Mouse (Mus musculus): ENCODE data around the gene Atp6v0a1. TPM values are rescaled to one million over a fixed set of nuclear protein-coding genes. Genes with fewer than 3 reads are reported as not detected.
A peak's percentile ranks its signal among the peaks of the same experiment; 100 is the strongest.

The Atp6v0a1 gene
- total RNA-seq, 2 experiments from 2014 or later: 89.3 to 90.2 TPM

DNA sequence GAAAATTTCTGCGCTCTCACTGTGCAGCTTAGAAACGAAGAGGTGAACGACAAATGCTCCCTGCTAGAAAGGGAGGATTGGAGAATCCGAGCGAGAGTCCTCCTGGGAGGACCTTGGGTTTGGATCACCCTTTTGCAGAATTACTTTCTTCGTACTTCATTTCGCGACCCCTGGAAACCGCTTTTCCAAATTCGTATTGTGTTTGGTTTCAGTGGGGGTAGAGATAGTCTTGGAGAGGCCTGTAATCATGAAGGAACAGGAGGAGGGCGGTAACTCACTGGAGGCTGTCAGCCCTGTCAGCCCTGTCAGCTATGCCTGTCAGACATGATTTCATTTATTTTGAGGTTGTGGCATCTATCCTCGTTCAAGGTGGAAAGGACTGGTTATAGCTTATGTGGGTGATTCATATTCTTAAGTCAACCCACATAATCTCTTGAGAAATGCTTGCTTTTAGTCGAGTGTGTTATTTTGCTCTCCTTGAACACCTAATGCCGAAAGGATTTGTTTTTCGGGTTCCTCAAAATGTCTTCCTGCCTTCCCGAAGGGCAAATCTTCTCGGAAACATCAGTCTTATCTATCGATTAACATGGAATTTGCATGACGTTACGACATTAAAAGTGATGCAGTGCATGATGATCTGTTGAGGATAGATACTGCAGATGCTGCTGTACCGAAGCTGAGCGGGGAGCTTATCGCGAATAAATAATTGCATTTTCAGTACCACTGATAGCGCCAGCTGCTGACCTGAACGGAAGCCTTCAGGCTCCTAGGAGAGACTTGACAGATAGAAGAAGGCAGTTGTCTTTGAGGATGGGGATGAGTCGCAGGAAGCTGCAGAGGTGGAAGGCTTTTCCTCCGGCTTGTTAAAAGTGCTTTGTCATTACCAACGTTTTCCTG is 884 bp downstream of the Atp6v0a1 start:
- intact Hi-C loops (cut with DNase I): loop anchor here (5.0 kb wide), 1 partner anchor 47 kb away; no protein-coding TSS in a partner anchor

DNA sequence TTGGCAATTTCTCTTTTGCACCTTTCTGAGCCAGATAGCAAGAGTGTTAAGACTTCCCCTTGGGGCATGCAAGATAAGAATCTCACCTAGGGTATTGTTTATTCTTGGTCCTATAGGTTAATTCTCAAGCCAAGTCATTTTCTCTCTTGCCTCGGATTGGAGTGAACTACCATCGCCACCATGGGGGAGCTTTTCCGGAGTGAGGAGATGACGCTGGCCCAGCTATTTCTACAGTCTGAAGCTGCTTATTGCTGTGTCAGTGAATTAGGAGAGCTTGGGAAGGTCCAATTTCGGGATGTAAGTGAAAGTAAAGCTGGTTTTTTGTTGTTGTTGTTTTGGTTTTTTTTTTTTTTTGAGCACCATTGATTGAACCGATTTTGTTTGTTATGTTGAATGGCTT is 2.4 kb downstream of the Atp6v0a1 start:
- no peak for DNase-seq
- intact Hi-C loops (cut with DNase I): loop anchor here (5.0 kb wide), 1 partner anchor 46 kb away; no protein-coding TSS in a partner anchor

More for the DNA sequence above, 884 bp downstream of the Atp6v0a1 start:
- peak; percentile 9 to 15 for DNase-seq

DNA sequence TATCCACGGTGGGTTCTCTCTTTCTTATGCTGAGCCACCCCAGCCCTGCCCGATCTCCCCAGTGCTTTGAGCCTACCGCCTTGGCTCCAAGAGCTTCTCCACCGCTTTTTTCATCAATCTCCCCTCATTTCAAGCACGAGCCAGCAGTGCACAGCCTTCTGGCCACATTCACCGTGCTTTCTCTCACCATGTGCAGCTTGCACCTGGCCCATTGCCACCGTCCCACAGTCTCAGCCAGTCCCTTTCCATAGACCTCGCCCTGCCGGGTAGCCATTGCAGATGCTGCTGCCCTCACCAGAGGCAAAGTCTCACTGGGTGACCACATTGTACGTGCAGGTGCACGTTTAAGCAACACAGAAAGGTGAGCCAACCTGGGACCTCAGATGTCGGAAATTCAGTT is 14.1 kb downstream of the Atp6v0a1 start:
- peak; percentile 37 to 39 for DNase-seq
- intact Hi-C loops (cut with DNase I): loop anchor here (5.0 kb wide), 1 partner anchor 41 kb away; no protein-coding TSS in a partner anchor

DNA sequence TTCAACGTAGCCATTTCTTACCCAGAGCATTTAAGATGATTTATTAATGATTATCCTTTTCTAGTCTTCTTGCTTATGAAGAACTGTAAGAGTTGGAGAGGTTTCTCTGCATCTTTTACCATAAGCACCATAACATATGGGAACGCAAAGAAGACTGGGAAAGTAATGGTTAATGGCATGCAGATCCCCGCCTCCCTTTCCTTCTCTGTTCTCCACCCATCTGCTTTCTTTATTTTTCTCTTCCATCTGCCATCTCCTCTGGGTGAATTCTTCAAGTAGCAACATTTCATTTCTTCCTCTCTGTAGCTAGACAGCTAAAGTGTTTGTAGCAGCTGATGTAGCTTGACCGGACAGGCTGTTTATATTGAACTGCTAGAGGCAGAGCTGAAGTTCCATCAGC is 14.7 kb downstream of the Atp6v0a1 start:
- intact Hi-C loops (cut with DNase I): loop anchor here (5.0 kb wide), 1 partner anchor 42 kb away; no protein-coding TSS in a partner anchor
- DNase-seq: no peak

DNA sequence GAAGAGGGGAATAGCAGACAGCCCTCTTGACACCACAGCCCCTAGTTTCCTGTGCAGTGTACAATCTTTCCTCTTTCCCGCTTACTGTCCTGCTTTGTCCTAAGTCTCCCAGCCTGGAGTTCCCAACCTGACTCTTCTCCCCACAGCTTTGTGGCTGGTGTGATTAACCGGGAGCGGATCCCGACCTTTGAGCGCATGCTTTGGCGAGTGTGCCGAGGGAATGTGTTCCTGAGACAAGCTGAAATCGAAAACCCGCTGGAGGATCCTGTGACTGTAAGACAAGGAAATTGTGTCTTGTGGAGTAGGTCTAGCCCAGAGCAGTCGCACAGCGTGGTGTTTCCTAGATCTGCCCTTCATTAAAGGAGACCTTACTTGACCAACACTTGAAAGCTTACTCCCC is 17.9 kb downstream of the Atp6v0a1 start:
- DNase-seq: no peak
- intact Hi-C loops (cut with DNase I): loop anchor here (2.0 kb wide), 1 partner anchor 14 kb away; no protein-coding TSS in a partner anchor

DNA sequence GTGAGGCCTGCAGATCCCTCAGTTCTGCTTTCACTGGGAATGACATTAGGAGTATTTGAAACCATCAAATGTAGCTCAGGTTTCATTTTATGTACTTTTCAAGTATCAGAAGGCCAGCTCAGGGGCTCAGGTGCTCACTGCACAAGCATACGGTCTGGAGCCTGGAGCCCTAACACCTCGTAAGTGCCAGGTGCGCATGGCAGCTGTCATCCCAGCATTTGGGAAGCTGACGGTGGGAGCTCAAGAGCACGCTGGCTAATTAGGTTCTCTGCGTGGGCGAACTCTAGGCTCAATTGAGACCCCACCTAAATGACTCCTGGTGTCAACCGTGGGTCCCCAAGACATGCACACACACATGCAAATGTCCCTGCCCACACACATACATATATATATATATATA is 20.1 kb downstream of the Atp6v0a1 start:
- intact Hi-C loops (cut with DNase I): no loop called here
- no peak for DNase-seq

DNA sequence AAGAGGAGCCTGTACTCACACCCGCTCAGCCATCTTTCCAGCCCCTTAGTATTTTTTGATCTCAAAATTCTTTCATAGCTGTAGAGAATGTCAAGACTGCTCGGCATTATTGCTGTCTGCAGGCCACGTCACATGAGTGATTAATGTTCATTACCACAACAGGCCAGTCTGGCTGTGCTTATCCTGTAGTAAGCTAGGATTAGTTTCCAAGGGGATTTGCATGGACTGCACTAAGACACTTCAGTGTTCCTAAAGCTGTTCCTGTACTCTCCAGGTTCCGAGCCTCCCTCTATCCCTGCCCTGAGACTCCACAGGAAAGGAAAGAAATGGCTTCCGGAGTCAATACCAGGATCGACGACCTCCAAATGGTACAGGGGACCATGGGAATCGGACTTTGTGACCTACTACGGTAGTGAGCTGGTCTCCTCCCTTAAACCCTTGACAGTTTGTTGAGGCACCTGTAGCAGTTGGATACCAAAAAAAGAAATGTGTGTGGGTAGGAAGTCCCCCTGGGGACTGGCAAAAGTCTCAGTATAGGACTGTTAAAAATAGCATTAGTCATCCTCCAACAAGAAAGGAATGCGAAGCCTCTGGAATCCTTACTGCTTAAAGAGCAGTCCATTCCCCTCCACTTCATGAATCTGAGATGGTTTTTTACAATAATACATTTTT is 21.0 kb downstream of the Atp6v0a1 start:
- intact Hi-C loops (cut with DNase I): no loop called here
- no peak for DNase-seq

DNA sequence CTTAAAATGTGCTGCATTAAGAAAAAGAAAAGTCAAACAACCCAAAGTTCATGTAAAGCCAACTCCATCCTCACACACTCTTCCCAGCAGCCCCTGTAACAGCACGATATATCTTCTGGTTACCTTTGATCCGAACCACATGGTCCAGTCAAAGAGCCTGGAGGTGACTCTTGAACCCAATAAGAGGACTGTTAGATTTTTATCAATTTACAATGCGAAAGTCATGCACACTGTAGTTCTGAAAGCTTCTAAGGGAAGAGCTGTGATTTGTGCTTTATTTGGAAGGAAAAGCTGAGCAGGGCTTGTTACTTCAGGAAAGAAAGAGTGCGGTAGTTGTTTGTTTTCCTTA is 21.5 kb downstream of the Atp6v0a1 start:
- intact Hi-C loops (cut with DNase I): no loop called here

DNA sequence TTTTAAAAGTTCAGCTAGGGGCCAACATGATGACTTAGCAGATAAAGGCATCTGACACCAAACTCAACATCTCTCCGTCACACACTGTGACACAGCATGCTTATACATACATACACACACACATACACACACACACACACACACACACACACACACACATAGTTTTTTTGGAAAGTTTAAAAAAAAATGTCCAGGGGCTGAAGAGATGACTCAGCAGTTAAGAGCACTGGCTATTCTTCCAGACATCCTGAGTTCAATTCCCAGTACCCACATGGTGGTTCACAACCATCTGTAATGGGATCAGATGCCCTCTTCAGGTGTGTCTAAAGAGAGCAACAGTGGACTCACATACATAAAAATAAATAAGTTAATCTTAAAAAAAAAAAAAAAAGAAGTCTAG is 22.2 kb downstream of the Atp6v0a1 start:
- intact Hi-C loops (cut with DNase I): no loop called here
- DNase-seq: no peak

More for the DNA sequence above, 21.5 kb downstream of the Atp6v0a1 start:
- no peak for DNase-seq

DNA sequence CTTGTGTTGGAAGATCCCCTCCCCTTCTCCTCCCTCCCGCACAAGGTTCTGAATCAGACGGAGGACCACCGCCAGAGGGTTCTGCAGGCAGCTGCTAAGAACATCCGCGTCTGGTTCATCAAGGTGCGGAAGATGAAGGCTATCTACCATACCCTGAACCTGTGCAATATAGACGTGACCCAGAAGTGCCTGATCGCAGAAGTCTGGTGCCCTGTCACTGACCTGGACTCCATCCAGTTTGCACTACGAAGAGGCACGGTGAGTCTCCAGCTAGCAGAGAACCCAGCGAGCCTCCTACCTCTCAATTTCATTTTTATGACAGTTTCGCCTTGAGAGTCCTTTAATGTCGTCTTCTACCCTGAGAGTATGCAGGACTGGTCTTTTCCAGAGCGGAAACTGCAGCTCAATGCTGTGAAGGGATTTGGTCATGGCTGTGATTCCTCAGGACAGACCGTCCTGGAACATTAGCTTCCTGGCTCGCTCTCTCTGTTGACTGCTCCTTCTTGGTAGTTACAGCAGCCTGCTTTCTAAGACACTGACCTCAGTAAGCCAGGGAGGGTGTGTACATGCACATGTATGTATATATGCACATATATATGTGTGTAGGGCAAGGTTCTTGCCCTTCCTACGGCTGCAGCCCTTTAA is 24.7 kb downstream of the Atp6v0a1 start:
- intact Hi-C loops (cut with DNase I): no loop called here
- DNase-seq: no peak

DNA sequence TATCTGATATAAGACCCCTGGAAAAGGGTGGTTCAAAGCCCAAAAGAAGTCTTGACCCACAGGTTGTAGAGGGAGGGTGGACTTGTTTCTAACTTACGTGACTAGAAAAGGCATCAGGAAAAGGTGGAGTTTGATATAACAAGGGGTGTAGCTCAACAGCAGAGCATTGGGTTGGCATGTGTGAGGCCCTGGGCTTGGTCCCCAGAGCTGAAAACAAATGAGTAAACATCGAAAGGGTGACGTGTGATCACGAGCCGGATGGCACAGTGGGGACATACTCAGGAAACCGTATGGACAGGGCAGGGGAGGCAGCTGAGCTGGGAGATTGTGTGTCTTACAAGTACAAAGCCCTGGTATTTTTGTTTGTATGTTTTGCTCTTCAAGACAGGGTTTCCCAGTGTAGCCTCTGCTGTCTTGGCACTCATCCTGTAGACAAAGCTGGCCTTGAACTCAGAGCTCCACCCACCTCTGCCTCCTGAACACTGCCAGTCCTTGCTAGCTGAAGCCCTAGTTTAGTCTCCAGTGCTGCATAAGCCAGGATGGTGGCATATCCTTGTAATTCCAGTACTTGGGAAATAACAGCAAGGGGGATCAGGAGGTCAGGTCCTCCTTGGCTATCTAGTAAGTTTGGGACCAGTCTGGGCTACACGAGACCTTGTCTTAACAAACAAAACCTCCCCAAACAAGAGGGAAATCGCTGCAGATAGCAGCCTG is 25.5 kb downstream of the Atp6v0a1 start:
- intact Hi-C loops (cut with DNase I): no loop called here
- no peak for DNase-seq

DNA sequence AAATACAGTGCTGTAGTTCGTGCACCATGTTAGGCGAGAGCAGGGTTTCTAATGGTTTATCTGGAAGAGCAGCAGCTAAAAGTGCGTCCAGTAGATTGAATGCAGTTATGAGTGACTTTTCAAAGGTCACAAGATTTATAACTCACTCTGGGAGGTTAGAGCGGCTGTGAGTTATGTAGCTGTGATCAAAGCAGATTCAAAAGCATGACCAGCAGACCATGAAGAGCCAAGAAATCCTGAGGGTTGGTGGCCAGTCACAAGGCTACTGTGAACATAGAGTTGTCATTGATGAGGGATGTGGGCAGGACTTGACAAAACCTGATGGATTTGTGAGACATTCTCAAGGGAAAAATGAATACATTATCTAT is 26.1 kb downstream of the Atp6v0a1 start:
- intact Hi-C loops (cut with DNase I): no loop called here
- DNase-seq: no peak

DNA sequence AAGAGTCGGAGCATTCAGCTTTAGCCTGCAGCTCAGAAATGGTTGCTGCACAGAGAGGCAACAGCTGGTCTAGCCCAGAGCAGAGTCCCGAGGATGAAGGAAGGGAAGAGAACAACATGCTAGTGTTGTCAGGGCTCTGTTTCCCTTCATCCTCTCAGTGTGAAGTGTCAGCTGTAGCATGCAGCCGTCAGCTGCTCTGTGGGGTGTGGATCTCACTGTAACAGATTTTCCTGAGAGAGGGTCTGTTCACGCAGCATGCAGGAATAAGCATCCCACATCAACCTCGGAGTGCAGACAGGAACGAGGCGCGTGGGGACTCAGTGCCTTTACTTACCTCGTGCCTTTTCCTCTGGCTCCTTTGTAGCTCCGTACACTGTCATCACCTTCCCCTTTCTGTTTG is 28.5 kb downstream of the Atp6v0a1 start:
- no peak for DNase-seq
- intact Hi-C loops (cut with DNase I): no loop called here

DNA sequence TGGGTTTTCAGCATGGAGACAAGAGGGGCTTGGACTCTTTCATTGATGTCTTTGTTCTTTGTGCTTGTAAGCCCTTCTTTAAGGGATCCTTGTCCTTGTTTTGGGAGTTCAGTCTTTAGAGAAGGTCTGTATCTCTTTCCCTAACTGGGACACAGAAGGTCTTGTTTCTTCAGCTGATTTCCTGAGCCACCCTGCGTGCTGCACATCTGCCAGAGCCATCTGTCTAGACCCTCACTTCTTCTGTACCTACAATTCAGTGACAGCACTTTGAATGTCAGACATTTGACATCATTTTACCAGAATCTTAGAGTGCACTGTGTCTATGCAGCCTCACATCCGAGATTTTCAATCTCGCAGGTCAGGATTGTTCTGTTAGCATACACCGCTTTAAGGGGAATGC is 36.6 kb downstream of the Atp6v0a1 start:
- no peak for DNase-seq
- intact Hi-C loops (cut with DNase I): no loop called here

DNA sequence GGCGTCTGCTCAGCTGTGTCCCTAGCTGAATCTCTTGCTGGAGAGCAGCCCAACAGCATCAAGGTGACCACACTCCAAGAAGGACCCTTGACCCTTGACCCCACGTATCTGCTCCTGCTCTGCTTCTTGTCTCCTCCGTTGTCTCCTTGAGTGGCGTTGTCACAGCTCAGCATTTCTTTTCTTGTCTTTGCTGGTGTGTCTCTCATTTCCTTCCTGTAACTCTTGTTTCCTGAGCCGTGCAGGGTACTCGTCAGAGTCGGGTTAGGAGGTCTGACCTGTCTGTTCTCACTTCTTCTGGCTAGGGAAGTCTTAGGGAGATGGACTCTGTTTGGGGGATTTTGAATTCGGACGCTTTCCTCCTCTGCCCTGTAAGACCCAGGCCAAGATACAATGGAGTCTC is 37.2 kb downstream of the Atp6v0a1 start:
- no peak for DNase-seq
- intact Hi-C loops (cut with DNase I): no loop called here

DNA sequence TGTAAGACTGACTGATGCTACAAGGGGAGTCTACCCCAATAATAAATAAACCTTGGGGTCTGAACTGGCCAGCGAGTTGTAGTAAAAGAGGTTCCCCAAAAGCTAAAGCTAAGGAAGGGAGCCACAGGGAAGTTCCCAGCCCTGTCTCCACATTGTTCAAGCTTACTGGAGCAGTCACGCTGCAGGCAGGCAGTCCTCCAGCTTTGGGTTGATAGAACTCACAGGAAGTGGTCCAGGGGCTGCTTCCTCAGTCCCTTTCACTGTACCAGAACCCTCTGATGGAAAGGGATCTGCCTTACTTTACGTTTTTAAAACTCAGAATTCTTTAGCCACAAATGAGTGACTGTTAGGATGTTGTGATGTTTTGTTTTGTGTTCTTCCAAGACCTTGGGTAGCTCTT is 38.2 kb downstream of the Atp6v0a1 start:
- intact Hi-C loops (cut with DNase I): no loop called here
- DNase-seq: no peak

DNA sequence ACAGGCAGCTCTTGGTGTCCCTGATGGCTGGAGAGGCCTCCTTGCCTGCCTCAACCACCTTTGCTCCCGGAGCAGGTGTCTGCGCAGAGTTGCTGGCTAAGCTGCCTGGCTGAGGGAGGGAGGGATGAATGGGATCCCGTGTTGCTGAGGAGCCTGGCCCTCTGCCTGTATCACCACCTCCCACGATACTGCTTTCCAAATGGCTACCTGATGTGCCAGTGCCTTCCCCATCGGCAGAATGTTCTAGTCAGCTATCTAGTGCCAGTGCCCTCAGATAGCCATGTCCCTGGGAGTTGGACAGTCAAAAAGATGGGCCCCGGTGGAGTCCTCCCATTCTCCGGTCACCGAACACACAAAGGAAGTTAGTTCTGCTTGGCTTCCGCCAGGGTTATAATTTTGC is 41.1 kb downstream of the Atp6v0a1 start:
- no peak for DNase-seq
- intact Hi-C loops (cut with DNase I): no loop called here

DNA sequence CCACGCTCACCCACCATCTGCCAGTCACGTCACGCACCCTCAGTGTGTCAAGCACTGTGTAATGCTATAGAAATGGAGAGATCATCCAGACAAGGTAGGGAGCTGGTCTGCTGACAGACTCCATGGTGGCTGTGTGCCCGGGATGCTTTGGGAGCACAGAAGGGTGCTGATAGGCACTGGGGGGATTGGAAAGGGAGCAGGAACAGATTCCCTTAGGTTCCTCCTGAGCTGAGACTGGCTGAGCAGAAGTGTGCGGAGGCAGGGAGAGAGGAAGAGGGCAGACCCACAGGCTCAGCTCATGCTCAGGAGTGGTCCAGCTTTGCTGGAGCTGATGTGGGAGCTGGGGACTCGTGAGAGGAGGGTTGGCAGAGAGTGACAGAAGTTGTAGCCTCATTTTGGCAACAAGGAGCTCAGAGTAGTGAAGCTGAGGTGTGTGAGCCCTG is 41.8 kb downstream of the Atp6v0a1 start:
- no peak for DNase-seq
- intact Hi-C loops (cut with DNase I): no loop called here

DNA sequence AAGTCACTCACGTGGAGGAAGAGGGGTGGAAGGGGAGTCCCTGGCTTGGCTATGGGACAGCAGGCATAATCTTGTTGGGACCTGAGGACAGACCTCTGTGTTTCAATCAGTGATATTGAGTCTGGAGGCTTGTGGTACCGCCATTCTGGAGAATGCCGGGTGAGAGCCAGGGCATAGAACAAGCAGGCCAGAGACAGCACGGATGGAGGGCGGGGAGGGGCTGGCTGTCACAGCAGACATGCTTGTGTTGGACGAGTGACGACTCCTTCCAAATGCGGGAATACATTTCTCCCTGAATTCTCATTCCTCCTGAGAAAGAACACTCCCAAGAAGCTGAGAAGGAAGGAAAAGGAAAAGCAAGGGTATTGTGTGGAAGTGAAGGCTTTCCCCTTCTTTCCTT is 42.4 kb downstream of the Atp6v0a1 start:
- intact Hi-C loops (cut with DNase I): no loop called here

DNA sequence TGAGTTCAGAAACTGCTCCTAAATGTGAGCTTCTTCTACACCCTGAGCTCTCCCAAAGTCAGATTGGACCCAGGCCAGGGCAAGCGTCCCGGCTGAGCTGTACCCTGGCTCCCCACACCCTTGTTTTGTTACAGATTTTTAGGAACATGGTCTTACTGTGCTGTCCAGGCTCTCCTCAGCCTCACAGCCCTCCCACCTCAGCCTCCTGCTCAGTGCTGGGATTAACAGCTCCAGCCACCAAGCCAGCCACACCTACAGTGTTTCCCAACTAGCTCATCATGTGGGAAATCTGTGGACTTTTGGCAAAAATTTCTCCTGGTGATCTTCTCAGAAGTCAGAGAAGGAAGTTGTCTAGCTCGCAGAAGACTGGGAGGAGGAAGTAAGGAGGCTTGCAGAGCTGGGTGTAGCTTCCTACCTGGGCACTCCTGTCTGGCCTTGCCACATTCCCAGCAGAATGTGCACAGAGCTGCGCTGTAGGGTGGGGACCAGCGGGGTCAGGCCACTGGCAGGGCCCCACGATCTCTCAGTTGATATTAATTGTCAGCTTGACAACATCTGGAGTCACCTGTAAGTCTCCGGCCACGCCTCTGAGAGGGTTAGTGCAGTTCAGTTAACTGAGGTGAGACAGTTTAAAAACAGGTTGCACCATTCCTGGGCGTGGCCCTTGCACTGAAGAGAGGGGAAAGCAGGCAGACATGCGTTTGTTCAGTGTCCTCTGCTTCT is 43.7 kb downstream of the Atp6v0a1 start:
- DNase-seq: peak; percentile 78 to 80
- intact Hi-C loops (cut with DNase I): no loop called here

More for the DNA sequence above, 42.4 kb downstream of the Atp6v0a1 start:
- no peak for DNase-seq

Data from heart, postnatal 14 days (tissue).